Mouse (Mus musculus) ovary, adult 2 months (tissue): ENCODE data around the gene Iqcc. TPM values are rescaled to one million over a fixed set of nuclear protein-coding genes. Genes with fewer than 3 reads are reported as not detected.

Experiments used
- polyA plus RNA-seq: library from polyadenylated mRNA; depleted of rRNA; stranded (reverse); fragments of >200 nt; gene quantifications from 2 replicates; pipeline ENCODE4 v1.2.3, GENCODE M21; 2012; rRNA removed

The Iqcc gene
- polyA plus RNA-seq = 53.4 and 62.1 TPM in 2 replicates

GRCm38 (mm10) chr4:129618786-129619691 is at the start of gene Iqcc:
Iqcc (minus strand) TSS chr4:129619099.

GRCm38 (mm10) chr4:129640638-129641467 is 22.0 kb upstream of the Iqcc start, which contains the start of gene Txlna:
Txlna (minus strand) TSS chr4:129641065.

GRCm38 (mm10) chr4:129623681-129624091 is 4.8 kb upstream of the Iqcc start, which contains the start of gene Ccdc28b:
Ccdc28b (minus strand) TSS chr4:129623947.

GRCm38 (mm10) chr4:129614093-129614492 is 4.8 kb downstream of the Iqcc start, which contains the start of gene Dcdc2b:
Dcdc2b (minus strand) TSS chr4:129614257.

GRCm38 (mm10) chr4:129600233-129601158 is 18.4 kb downstream of the Iqcc start, which contains the start of the genes Eif3i and Tmem234:
Eif3i (minus strand) TSS chr4:129600648.
Tmem234 (plus strand) TSS chr4:129600668.

GRCm38 (mm10) chr4:129578466-129578865 is 40.4 kb downstream of the Iqcc start, which contains the start of gene Fam167b:
Fam167b (minus strand) TSS chr4:129578549.

GRCm38 (mm10) chr4:129573430-129573829 is 45.5 kb downstream of the Iqcc start, which contains the start of gene Lck:
Lck (minus strand) TSS chr4:129573641.

Other genes with a start within 250 kb of the Iqcc start
- gene Zbtb8a, start 241.0 kb downstream of the Iqcc start, polyA plus RNA-seq = 9.6 and 11.9 TPM in 2 replicates
- 6.6 and 7.6 TPM in 2 replicates for gene Zbtb8b, start 178.2 kb downstream of the Iqcc start, polyA plus RNA-seq
- 17.6 and 21.9 TPM in 2 replicates for gene Bsdc1, start 157.5 kb downstream of the Iqcc start, polyA plus RNA-seq
- 0.12 and 0.14 TPM in 2 replicates for gene Tssk3, start 128.1 kb downstream of the Iqcc start, polyA plus RNA-seq
- 0.77 and 1.3 TPM in 2 replicates for gene Fam229a, start 127.9 kb downstream of the Iqcc start, polyA plus RNA-seq
- gene Marcksl1, start 105.5 kb downstream of the Iqcc start, polyA plus RNA-seq = 239 and 273 TPM in 2 replicates
- gene Hdac1, start 76.4 kb downstream of the Iqcc start, polyA plus RNA-seq = 44.1 and 66.6 TPM in 2 replicates
- gene Lck, start 45.5 kb downstream of the Iqcc start, polyA plus RNA-seq = 3.2 and 4.3 TPM in 2 replicates
- gene Fam167b, start 40.5 kb downstream of the Iqcc start, polyA plus RNA-seq = 13.2 and 17.4 TPM in 2 replicates
- gene Eif3i, start 18.5 kb downstream of the Iqcc start, polyA plus RNA-seq = 354 and 450 TPM in 2 replicates
- 165 and 182 TPM in 2 replicates for gene Tmem234, start 18.4 kb downstream of the Iqcc start, polyA plus RNA-seq
- gene Dcdc2b, start 4.8 kb downstream of the Iqcc start, polyA plus RNA-seq = 12.2 and 18.0 TPM in 2 replicates
- 31.1 and 41.8 TPM in 2 replicates for gene Ccdc28b, start 4.8 kb upstream of the Iqcc start, polyA plus RNA-seq
- 46.1 and 46.5 TPM in 2 replicates for gene Txlna, start 22.0 kb upstream of the Iqcc start, polyA plus RNA-seq
- 26.9 and 33.0 TPM in 2 replicates for gene Kpna6, start 53.7 kb upstream of the Iqcc start, polyA plus RNA-seq
- gene Tmem39b, start 77.7 kb upstream of the Iqcc start, polyA plus RNA-seq = 53.8 and 78.5 TPM in 2 replicates
- gene Khdrbs1, start 123.2 kb upstream of the Iqcc start, polyA plus RNA-seq = 50.4 and 104 TPM in 2 replicates
- gene Ptp4a2, start 192.1 kb upstream of the Iqcc start, polyA plus RNA-seq = 41.4 and 43.0 TPM in 2 replicates